Mouse (Mus musculus) layer of hippocampus, postnatal 14 days (tissue): Measurements from ENCODE around the gene Gm21304. TPM values are rescaled to one million over a fixed set of nuclear protein-coding genes. Genes with fewer than 3 reads are reported as not detected.
A peak's percentile ranks its signal among the peaks of the same experiment; 100 is the strongest.
"Not testable (repeated sequence)": the region's sequence is repeated elsewhere in the genome, so short reads cannot be mapped to it uniquely, and the experiment has no call there.

Experiments used
- DNase-seq, 2 experiments: peaks; one replicate each; pipeline ENCODE4 v3.0.0; 2021 to 2022; ENCODE audit warnings: low spot score in 2 of 2, mixed read lengths in 1 of 2
- long read RNA-seq, 2 experiments: library from polyadenylated mRNA; stranded (forward); transcript quantifications; one replicate each; pipeline ENCODE4 v2.0.0; 2021
- total RNA-seq, 2 experiments: library from RNA; stranded (reverse); gene quantifications; 2 replicates each; pipeline ENCODE4 v1.2.3; 2021

Gene Gm21304
- not detected for total RNA-seq
- long read RNA-seq, experiment 1 = 0 reads
- long read RNA-seq, experiment 2 = 0 reads

DNA sequence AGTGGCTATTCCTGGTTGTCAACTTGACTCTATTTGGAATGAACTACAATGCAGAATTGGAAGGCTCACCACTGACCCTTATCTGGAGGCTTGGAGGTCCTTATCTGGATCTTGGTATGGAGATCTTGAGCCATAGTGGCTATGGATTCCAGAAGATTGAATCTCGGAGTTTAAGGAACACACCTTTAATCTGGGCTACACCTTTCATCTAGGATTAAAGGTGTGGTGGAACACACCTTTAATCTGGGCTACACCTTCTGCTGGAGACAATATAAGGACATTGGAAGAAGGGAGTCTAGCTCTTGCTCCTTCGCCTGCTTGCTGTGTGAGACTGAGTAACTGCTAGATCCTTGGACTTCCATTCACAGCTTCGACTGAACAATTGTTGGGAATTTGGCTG lies at the start of gene Gm21304:
TSS of gene Gm21304 (plus strand) at position 301 of the 400 bp plus-strand sequence.
- DNase-seq = not testable (repeated sequence)

DNA sequence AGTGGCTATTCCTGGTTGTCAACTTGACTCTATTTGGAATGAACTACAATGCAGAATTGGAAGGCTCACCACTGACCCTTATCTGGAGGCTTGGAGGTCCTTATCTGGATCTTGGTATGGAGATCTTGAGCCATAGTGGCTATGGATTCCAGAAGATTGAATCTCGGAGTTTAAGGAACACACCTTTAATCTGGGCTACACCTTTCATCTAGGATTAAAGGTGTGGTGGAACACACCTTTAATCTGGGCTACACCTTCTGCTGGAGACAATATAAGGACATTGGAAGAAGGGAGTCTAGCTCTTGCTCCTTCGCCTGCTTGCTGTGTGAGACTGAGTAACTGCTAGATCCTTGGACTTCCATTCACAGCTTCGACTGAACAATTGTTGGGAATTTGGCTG lies 25.6 kb upstream of the Gm21304 start, which contains the start of gene Gm21293:
TSS of gene Gm21293 (plus strand) at position 301 of the 400 bp plus-strand sequence.
- not testable (repeated sequence) for DNase-seq

DNA sequence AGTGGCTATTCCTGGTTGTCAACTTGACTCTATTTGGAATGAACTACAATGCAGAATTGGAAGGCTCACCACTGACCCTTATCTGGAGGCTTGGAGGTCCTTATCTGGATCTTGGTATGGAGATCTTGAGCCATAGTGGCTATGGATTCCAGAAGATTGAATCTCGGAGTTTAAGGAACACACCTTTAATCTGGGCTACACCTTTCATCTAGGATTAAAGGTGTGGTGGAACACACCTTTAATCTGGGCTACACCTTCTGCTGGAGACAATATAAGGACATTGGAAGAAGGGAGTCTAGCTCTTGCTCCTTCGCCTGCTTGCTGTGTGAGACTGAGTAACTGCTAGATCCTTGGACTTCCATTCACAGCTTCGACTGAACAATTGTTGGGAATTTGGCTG lies 17.1 kb upstream of the Gm21304 start, which contains the start of gene Gm6763:
TSS of gene Gm6763 (plus strand) at position 301 of the 400 bp plus-strand sequence.
- DNase-seq = not testable (repeated sequence)

DNA sequence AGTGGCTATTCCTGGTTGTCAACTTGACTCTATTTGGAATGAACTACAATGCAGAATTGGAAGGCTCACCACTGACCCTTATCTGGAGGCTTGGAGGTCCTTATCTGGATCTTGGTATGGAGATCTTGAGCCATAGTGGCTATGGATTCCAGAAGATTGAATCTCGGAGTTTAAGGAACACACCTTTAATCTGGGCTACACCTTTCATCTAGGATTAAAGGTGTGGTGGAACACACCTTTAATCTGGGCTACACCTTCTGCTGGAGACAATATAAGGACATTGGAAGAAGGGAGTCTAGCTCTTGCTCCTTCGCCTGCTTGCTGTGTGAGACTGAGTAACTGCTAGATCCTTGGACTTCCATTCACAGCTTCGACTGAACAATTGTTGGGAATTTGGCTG lies 8.6 kb upstream of the Gm21304 start, which contains the start of gene Gm8764:
TSS of gene Gm8764 (plus strand) at position 301 of the 400 bp plus-strand sequence.
- not testable (repeated sequence) for DNase-seq

DNA sequence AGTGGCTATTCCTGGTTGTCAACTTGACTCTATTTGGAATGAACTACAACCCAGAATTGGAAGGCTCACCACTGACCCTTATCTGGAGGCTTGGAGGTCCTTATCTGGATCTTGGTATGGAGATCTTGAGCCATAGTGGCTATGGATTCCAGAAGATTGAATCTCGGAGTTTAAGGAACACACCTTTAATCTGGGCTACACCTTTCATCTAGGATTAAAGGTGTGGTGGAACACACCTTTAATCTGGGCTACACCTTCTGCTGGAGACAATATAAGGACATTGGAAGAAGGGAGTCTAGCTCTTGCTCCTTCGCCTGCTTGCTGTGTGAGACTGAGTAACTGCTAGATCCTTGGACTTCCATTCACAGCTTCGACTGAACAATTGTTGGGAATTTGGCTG lies 8.4 kb downstream of the Gm21304 start, which contains the start of gene Gm21312:
TSS of gene Gm21312 (plus strand) at position 301 of the 400 bp plus-strand sequence.
- not testable (repeated sequence) for DNase-seq

DNA sequence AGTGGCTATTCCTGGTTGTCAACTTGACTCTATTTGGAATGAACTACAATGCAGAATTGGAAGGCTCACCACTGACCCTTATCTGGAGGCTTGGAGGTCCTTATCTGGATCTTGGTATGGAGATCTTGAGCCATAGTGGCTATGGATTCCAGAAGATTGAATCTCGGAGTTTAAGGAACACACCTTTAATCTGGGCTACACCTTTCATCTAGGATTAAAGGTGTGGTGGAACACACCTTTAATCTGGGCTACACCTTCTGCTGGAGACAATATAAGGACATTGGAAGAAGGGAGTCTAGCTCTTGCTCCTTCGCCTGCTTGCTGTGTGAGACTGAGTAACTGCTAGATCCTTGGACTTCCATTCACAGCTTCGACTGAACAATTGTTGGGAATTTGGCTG lies 16.9 kb downstream of the Gm21304 start, which contains the start of gene Gm20765:
TSS of gene Gm20765 (plus strand) at position 301 of the 400 bp plus-strand sequence.
- DNase-seq = not testable (repeated sequence)

DNA sequence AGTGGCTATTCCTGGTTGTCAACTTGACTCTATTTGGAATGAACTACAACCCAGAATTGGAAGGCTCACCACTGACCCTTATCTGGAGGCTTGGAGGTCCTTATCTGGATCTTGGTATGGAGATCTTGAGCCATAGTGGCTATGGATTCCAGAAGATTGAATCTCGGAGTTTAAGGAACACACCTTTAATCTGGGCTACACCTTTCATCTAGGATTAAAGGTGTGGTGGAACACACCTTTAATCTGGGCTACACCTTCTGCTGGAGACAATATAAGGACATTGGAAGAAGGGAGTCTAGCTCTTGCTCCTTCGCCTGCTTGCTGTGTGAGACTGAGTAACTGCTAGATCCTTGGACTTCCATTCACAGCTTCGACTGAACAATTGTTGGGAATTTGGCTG lies 25.4 kb downstream of the Gm21304 start, which contains the start of gene Gm4340:
TSS of gene Gm4340 (plus strand) at position 301 of the 400 bp plus-strand sequence.
- not testable (repeated sequence) for DNase-seq

DNA sequence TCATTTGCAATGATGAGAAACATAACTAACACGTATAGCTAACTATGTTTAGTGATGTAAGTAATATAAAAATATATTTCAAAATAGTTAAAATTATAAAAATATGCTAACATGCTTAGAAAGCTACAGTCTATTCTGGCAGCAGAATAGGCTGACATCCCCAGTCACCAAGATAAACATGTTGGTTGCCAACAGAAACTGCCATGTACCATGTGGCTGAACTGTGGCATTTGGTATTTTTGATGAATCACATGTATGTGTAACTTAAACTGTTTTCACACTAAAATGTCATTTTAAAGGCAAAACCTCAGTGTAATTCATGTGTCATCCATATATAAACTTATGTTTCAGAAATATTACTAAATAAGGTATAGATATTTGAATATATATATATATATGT lies 41.3 kb downstream of the Gm21304 start:
- DNase-seq = no peak

DNA sequence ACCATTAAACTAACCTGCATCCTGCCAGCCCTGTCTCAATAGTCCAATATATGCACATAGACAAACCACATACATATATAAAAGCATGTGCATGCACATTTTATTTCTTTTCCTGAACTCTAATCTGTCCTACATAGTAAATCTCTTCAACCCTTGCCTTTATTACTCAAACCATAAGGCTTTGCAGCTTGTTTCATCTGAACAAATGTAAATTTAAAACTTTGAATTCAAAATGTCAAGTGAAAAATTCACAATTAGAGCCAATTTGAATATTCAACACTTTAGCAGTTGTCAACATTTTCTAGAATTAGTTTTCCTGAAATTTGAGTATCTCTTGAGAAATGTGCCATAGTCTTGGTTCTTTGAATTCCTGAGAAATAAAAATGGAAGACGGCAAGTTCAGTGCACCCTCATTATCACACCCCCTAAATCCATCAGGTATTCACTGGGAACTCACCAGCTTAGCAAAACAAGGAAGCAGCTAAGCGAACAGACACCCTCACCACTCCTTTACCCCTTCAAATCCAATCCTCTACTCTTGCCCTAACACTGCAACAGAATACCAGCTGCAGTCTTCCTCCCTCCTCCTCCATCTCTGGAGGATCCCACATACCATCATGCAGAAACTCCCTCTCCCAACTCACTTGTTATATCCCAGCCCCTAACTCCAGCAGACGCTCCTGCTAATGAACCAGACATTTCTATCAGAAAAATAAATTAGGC lies 42.1 kb downstream of the Gm21304 start:
- DNase-seq = peak in 1 of 2 experiments; percentile 1

DNA sequence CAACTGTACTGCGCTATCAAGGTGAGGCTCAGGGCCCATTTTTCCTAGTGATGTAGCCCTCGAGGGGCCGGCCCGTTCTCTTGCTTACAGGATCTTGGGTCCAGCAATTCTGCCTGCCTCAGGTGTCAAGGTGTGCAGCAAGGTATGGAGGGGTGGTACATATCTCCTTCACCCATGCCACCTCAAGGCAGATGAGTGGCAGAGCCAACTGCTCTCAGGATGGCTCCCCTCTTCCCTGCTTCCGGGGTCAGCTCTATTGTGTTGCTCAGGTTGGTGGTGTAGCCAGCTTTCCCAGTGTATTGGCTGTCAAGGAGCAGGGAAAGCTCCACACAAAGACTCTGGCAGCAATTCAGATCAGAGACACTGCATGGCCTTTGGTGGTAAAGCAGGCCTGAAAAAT lies 46.2 kb downstream of the Gm21304 start:
- DNase-seq = no peak

Other genes with a start within 250 kb of the Gm21304 start
- gene Gm21293, start 25.5 kb upstream of the Gm21304 start, total RNA-seq = not detected
- gene Gm6763, start 17.0 kb upstream of the Gm21304 start, total RNA-seq = not detected
- gene Gm8764, start 8.5 kb upstream of the Gm21304 start, total RNA-seq = not detected
- not detected for gene Gm21312, start 8.5 kb downstream of the Gm21304 start, total RNA-seq
- not detected for gene Gm20765, start 17.0 kb downstream of the Gm21304 start, total RNA-seq
- not detected for gene Gm4340, start 25.5 kb downstream of the Gm21304 start, total RNA-seq